Mouse (Mus musculus): ENCODE results near the gene Gaa. TPM values are rescaled to one million over a fixed set of nuclear protein-coding genes. Genes with fewer than 3 reads are reported as not detected.
"Not testable (repeated sequence)": the region's sequence is repeated elsewhere in the genome, so short reads cannot be mapped to it uniquely, and the experiment has no call there.

Gaa gene
- total RNA-seq, 2 experiments from 2014 or later = 148 to 177 TPM

- H3K4me3 ChIP-seq = no peak overlapping the region
- intact Hi-C loops (cut with DNase I) = loop anchor here (2.0 kb wide), 1 partner anchor 29 kb away; no protein-coding TSS in a partner anchor
- TF ChIP-seq CTCF (IDR thresholded peaks at IDR 0.05) = peak; percentile 64
- no peak overlapping the region for H3K27ac ChIP-seq
- peak; percentile 43 for DNase-seq
These were observed 32.1 kb upstream of the Gaa start for GRCm38 (mm10) chr11:119235596-119235995.

GRCm38 (mm10) chr11:119236354-119236753 lies 31.3 kb upstream of the Gaa start:
- intact Hi-C loops (cut with DNase I) = no loop called here
- no peak for DNase-seq
- no peak overlapping the region for H3K27ac ChIP-seq
- no peak overlapping the region for H3K4me3 ChIP-seq
- TF ChIP-seq CTCF (IDR thresholded peaks at IDR 0.05) = no peak

GRCm38 (mm10) chr11:119237007-119237406 lies 30.7 kb upstream of the Gaa start:
- Histone ChIP-seq H3K4me3 (no peak overlapping the region), H3K27ac (no peak overlapping the region)
- no peak for TF ChIP-seq CTCF (IDR thresholded peaks at IDR 0.05)
- intact Hi-C loops (cut with DNase I) = no loop called here
- DNase-seq = no peak

- TF ChIP-seq CTCF (IDR thresholded peaks at IDR 0.05) = no peak
- intact Hi-C loops (cut with DNase I) = no loop called here
- Histone ChIP-seq H3K4me3 (peak overlapping the region; percentile 58), H3K27ac (no peak overlapping the region)
- DNase-seq = peak; percentile 41
These were observed 30.0 kb upstream of the Gaa start for GRCm38 (mm10) chr11:119237568-119238304.

GRCm38 (mm10) chr11:119238305-119238721 lies 29.4 kb upstream of the Gaa start:
- H3K4me3 ChIP-seq = peak overlapping the region; percentile 58
- intact Hi-C loops (cut with DNase I) = no loop called here

GRCm38 (mm10) chr11:119239480-119239879 lies 28.2 kb upstream of the Gaa start:
- Histone ChIP-seq H3K27ac (no peak overlapping the region), H3K4me3 (no peak overlapping the region)
- intact Hi-C loops (cut with DNase I) = no loop called here
- no peak for DNase-seq
- TF ChIP-seq CTCF (IDR thresholded peaks at IDR 0.05) = no peak

More at GRCm38 (mm10) chr11:119238305-119238721, 29.4 kb upstream of the Gaa start:
- DNase-seq = peak; percentile 64
- no peak overlapping the region for H3K27ac ChIP-seq
- no peak for TF ChIP-seq CTCF (IDR thresholded peaks at IDR 0.05)

GRCm38 (mm10) chr11:119245543-119245942 lies 22.1 kb upstream of the Gaa start:
- DNase-seq; H3K27ac ChIP-seq; intact Hi-C loops (cut with DNase I); H3K4me3 ChIP-seq: not testable (repeated sequence)

GRCm38 (mm10) chr11:119249011-119249410 lies 18.7 kb upstream of the Gaa start:
- DNase-seq = peak; percentile 50
- intact Hi-C loops (cut with DNase I) = no loop called here
- peak; percentile 70 for TF ChIP-seq CTCF (IDR thresholded peaks at IDR 0.05)
- no peak overlapping the region for H3K4me3 ChIP-seq
- no peak overlapping the region for H3K27ac ChIP-seq

- H3K4me3 ChIP-seq = no peak overlapping the region
- no peak overlapping the region for H3K27ac ChIP-seq
- no peak for DNase-seq
- intact Hi-C loops (cut with DNase I) = loop anchor here (5.0 kb wide), 1 partner anchor 44 kb away; no protein-coding TSS in a partner anchor
- TF ChIP-seq CTCF (IDR thresholded peaks at IDR 0.05) = no peak
These were observed 16.7 kb upstream of the Gaa start for GRCm38 (mm10) chr11:119250998-119251397.

GRCm38 (mm10) chr11:119252854-119253541 lies 14.7 kb upstream of the Gaa start:
- no peak overlapping the region for H3K4me3 ChIP-seq
- intact Hi-C loops (cut with DNase I) = loop anchor here (5.0 kb wide), 1 partner anchor 46 kb away; no protein-coding TSS in a partner anchor
- H3K27ac ChIP-seq = no peak overlapping the region
- peak; percentile 51 for DNase-seq
- TF ChIP-seq CTCF (IDR thresholded peaks at IDR 0.05) = peak; percentile 59

- intact Hi-C loops (cut with DNase I); H3K4me3 ChIP-seq; DNase-seq; H3K27ac ChIP-seq: not testable (repeated sequence)
These were observed 11.1 kb upstream of the Gaa start for GRCm38 (mm10) chr11:119256557-119256956.

GRCm38 (mm10) chr11:119258216-119258571 lies 9.5 kb upstream of the Gaa start:
- H3K27ac ChIP-seq = peak overlapping the region; percentile 87

GRCm38 (mm10) chr11:119258572-119259322 lies 8.9 kb upstream of the Gaa start:
- DNase-seq = peak; percentile 77
- Histone ChIP-seq H3K27ac (peak overlapping the region; percentile 87), H3K4me3 (peak overlapping the region; percentile 71)
- no peak for TF ChIP-seq CTCF (IDR thresholded peaks at IDR 0.05)
- intact Hi-C loops (cut with DNase I) = no loop called here

More at GRCm38 (mm10) chr11:119258216-119258571, 9.5 kb upstream of the Gaa start:
- DNase-seq = no peak
- intact Hi-C loops (cut with DNase I) = no loop called here
- peak overlapping the region; percentile 71 for H3K4me3 ChIP-seq
- TF ChIP-seq CTCF (IDR thresholded peaks at IDR 0.05) = no peak

Data from gastrocnemius, adult 2 months (tissue).